Mouse (Mus musculus): ENCODE data around the gene Taf13.

DNA sequence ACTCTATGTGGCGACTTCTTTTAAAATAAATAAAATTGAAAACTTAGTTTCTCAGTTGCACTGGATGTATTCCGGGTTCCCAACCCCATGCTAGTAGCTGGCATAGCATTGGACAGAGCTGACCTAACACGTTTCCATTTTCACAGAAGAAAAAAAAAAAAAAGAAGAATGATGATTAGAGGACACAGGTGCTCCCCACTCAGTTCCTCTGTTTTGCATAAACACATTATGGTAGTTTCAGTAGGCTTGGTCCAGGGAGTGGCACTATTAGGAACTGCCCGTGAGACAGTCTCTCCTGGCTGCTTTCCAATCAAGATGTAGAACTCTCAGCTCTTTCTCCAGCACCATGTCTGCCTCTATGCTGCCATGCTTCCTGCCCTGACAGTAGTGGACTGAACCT lies 13.1 kb downstream of the Taf13 start:
- no peak for TF ChIP-seq CTCF (IDR thresholded peaks at IDR 0.05; ENCODE audit: extremely low read depth, insufficient read depth, insufficient read length, insufficient replicate concordance)
- no peak for TF ChIP-seq POLR2A (IDR thresholded peaks at IDR 0.05; ENCODE audit: low read depth, low read length)
